ENCODE assay signal across 8 mouse cellular contexts in the genomic region with DNA sequence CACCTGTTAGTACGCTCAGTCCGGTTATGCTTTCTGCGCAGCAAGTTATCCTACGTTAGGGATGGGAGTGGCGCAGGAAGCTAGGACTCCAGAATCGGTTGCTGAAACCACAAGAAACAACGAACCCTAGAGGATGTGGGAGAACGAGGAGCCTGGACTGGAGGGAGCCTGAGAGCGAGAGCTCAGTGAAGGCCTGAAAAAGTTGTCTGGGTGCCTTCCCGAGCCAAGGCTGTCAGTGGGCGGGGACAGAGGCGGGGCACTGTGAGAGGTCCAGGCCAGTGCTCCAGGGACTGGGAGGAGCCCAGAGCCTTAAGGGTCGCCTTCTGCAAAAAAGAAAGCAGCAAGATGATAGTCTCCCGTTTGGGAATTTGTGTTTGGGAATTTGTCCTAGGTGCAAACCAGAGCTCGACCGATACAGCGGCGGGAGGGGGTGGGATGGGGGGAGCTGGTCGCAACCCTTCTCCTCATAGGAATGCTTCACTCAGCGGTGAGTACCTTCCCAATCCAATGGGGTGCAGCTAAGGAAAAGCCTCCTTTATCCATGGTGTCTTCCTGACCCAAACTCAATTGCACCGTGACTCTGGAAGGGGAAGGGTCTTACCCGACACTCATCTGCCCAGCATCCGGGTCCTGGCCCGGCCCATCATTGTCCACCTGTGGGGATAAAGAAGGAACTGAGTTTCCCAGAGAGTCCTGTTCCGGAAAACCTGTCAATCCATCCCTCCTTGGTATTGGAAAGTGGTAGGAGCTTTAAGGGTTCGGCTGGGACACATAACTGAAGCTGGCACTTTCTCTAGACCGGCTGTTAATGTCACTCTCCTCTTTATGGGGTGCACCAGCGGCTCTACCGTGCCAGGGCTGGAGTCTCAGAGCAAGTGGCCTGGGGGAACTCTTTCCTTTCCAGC.
A peak's percentile ranks its signal among the peaks of the same experiment; 100 is the strongest.
DNase-seq lines count a peak whose midpoint lies in the region; ATAC-seq and TF ChIP-seq lines count a peak whose summit lies in the region.

No protein-coding gene starts in this region.

- no peak overlapping the region for H3K27ac ChIP-seq in gastrocnemius, adult 2 months
- no peak overlapping the region for H3K27ac ChIP-seq in hindbrain, embryonic 14.5 days

- H3K4me1 ChIP-seq in hindbrain, embryonic 14.5 days (replicated peaks; ENCODE audit: control insufficient read depth, insufficient read depth, low read length), result peaks cover 12% of the 10 kb centered on the region; the same call in 1 of the 2 replicates

- peaks cover under 1% of the 10 kb centered on the region; the same call in 1 of the 2 replicates for H3K9me3 ChIP-seq in hindbrain, embryonic 14.5 days (ENCODE audit: control insufficient read depth, low read length)

- peak overlapping the region; percentile 53 for H3K4me2 ChIP-seq in hindbrain, embryonic 14.5 days (replicated peaks)

- TF ChIP-seq CTCF in gastrocnemius, adult 2 months (IDR thresholded peaks at IDR 0.05), result no peak

- peak; percentile 50 for DNase-seq in right cerebral cortex, adult 18-20 months
- no peak for DNase-seq in right cerebral cortex, postnatal 4 days
- peak; percentile 47 for DNase-seq in gastrocnemius, adult 2 months
- no peak for DNase-seq in hindbrain, embryonic 14.5 days (ENCODE audit: low spot score)
- peak; percentile 34 for DNase-seq in liver
- DNase-seq in neural tube, embryonic 10.5 days (ENCODE audit: extremely low spot score, low spot score), result peak; percentile 44
- no peak for DNase-seq in c-Kit-positive CD71-positive TER-119-positive erythroid progenitor cells, embryonic 14.5 days (ENCODE audit: low spot score)

- H3K36me3 ChIP-seq in hindbrain, embryonic 14.5 days (replicated peaks; ENCODE audit: control insufficient read depth, insufficient read depth), result no peaks in the 10 kb centered on the region

- WGBS in hindbrain, embryonic 14.5 days, result 5% methylated on average over 29 of the region's 29 CpGs

- peak overlapping the region; percentile 59 for H3K4me3 ChIP-seq in gastrocnemius, adult 2 months
- peak overlapping the region; percentile 26 for H3K4me3 ChIP-seq in hindbrain, embryonic 14.5 days (replicated peaks; ENCODE audit: low read length)

- no peak for ATAC-seq in hindbrain, embryonic 14.5 days (ENCODE audit: low FRiP score)
- ATAC-seq in activated CD4-positive, CD25-positive, alpha-beta regulatory T cell, adult 4 months, result no peak

- peaks cover 17% of the 10 kb centered on the region; the same call in 1 of the 2 replicates for H3K27me3 ChIP-seq in hindbrain, embryonic 14.5 days (ENCODE audit: control insufficient read depth, insufficient read depth, low read length)

- intact Hi-C loops in gastrocnemius, adult 2 months (cut with DNase I), result no loop called here

- peak overlapping the region; percentile 36 for H3K9ac ChIP-seq in hindbrain, embryonic 14.5 days

Comparison
In these comparisons a context has a peak if more than half of its experiments do, and no peak if none do; other contexts are left out.
1. DNase-seq: peak in right cerebral cortex, adult 18-20 months (single experiment), gastrocnemius, adult 2 months (single experiment), liver (single experiment) and neural tube, embryonic 10.5 days (single experiment); none in right cerebral cortex, postnatal 4 days (single experiment), hindbrain, embryonic 14.5 days (single experiment) and c-Kit-positive CD71-positive TER-119-positive erythroid progenitor cells, embryonic 14.5 days (single experiment).